Mouse (Mus musculus): ENCODE data around the gene Vezf1. TPM values are rescaled to one million over a fixed set of nuclear protein-coding genes. Genes with fewer than 3 reads are reported as not detected.

Vezf1 gene
- total RNA-seq, 2 experiments from 2014 or later, result 24.4 to 26.2 TPM

- intact Hi-C loops (cut with DNase I), result no loop called here
- DNase-seq (ENCODE audit: low spot score in 2 of 2), result no peak
These were observed 21.1 kb downstream of the Vezf1 start for GRCm38 (mm10) chr11:88089150-88089549.

- intact Hi-C loops (cut with DNase I), result no loop called here
- DNase-seq (ENCODE audit: low spot score in 2 of 2), result no peak
These were observed 22.2 kb downstream of the Vezf1 start for GRCm38 (mm10) chr11:88090293-88090692.

GRCm38 (mm10) chr11:88091949-88092348 is 23.9 kb downstream of the Vezf1 start:
- intact Hi-C loops (cut with DNase I), result no loop called here
- DNase-seq (ENCODE audit: low spot score in 2 of 2), result no peak

- no peak for DNase-seq (ENCODE audit: low spot score in 2 of 2)
- intact Hi-C loops (cut with DNase I), result no loop called here
These were observed 29.1 kb downstream of the Vezf1 start for GRCm38 (mm10) chr11:88097173-88097572.

- intact Hi-C loops (cut with DNase I), result loop anchor here (2.0 kb wide), 1 partner anchor 59 kb away; no protein-coding TSS in a partner anchor
- no peak for DNase-seq (ENCODE audit: low spot score in 2 of 2)
These were observed 30.1 kb downstream of the Vezf1 start, which contains the start of gene Cuedc1 for GRCm38 (mm10) chr11:88098021-88098729. Gene Cuedc1 (plus strand): TSS chr11:88098058.

GRCm38 (mm10) chr11:88098787-88099598 is 30.9 kb downstream of the Vezf1 start:
- intact Hi-C loops (cut with DNase I), result loop anchor here (2.0 kb wide), 1 partner anchor 58 kb away; no protein-coding TSS in a partner anchor
- peak; percentile 78 to 82 for DNase-seq (ENCODE audit: low spot score in 2 of 2)

- DNase-seq (ENCODE audit: low spot score in 2 of 2), result peak; percentile 27 to 40
- intact Hi-C loops (cut with DNase I), result loop anchor here (2.0 kb wide), 1 partner anchor 57 kb away; no protein-coding TSS in a partner anchor
These were observed 31.5 kb downstream of the Vezf1 start for GRCm38 (mm10) chr11:88099599-88100023.

GRCm38 (mm10) chr11:88100170-88100569 is 32.1 kb downstream of the Vezf1 start:
- DNase-seq (ENCODE audit: low spot score in 2 of 2), result no peak
- intact Hi-C loops (cut with DNase I), result no loop called here

- intact Hi-C loops (cut with DNase I), result no loop called here
- DNase-seq (ENCODE audit: low spot score in 2 of 2), result no peak
These were observed 35.3 kb downstream of the Vezf1 start for GRCm38 (mm10) chr11:88103214-88103941.

- DNase-seq (ENCODE audit: low spot score in 2 of 2), result no peak
- intact Hi-C loops (cut with DNase I), result no loop called here
These were observed 37.6 kb downstream of the Vezf1 start for GRCm38 (mm10) chr11:88105494-88106291.

- DNase-seq (ENCODE audit: low spot score in 2 of 2), result no peak
- intact Hi-C loops (cut with DNase I), result no loop called here
These were observed 38.1 kb downstream of the Vezf1 start for GRCm38 (mm10) chr11:88106292-88106554.

GRCm38 (mm10) chr11:88107365-88107764 is 39.3 kb downstream of the Vezf1 start:
- DNase-seq (ENCODE audit: low spot score in 2 of 2), result no peak
- intact Hi-C loops (cut with DNase I), result no loop called here

- intact Hi-C loops (cut with DNase I), result no loop called here
- no peak for DNase-seq (ENCODE audit: low spot score in 2 of 2)
These were observed 42.0 kb downstream of the Vezf1 start for GRCm38 (mm10) chr11:88110031-88110594.

- DNase-seq (ENCODE audit: low spot score in 2 of 2), result no peak
- intact Hi-C loops (cut with DNase I), result no loop called here
These were observed 44.0 kb downstream of the Vezf1 start for GRCm38 (mm10) chr11:88112078-88112477.

GRCm38 (mm10) chr11:88112677-88113333 is 44.7 kb downstream of the Vezf1 start:
- intact Hi-C loops (cut with DNase I), result no loop called here

GRCm38 (mm10) chr11:88113543-88114271 is 45.6 kb downstream of the Vezf1 start:
- intact Hi-C loops (cut with DNase I), result no loop called here
- no peak for DNase-seq (ENCODE audit: low spot score in 2 of 2)

More at GRCm38 (mm10) chr11:88112677-88113333, 44.7 kb downstream of the Vezf1 start:
- no peak for DNase-seq (ENCODE audit: low spot score in 2 of 2)

- intact Hi-C loops (cut with DNase I), result loop anchor here (5.0 kb wide), 1 partner anchor 47 kb away; no protein-coding TSS in a partner anchor
- DNase-seq (ENCODE audit: low spot score in 2 of 2), result no peak
These were observed 46.8 kb downstream of the Vezf1 start for GRCm38 (mm10) chr11:88114871-88115301.

GRCm38 (mm10) chr11:88116568-88116967 is 48.5 kb downstream of the Vezf1 start:
- no peak for DNase-seq (ENCODE audit: low spot score in 2 of 2)

More at GRCm38 (mm10) chr11:88116568-88116967, 48.5 kb downstream of the Vezf1 start:
- intact Hi-C loops (cut with DNase I), result loop anchor here (5.0 kb wide), 1 partner anchor 46 kb away; no protein-coding TSS in a partner anchor
